In genomic region chr19:57314346-57315012, GRCm38 (mm10) we compare ENCODE assay signal across 8 mouse cellular contexts. TPM values are rescaled to one million over a fixed set of nuclear protein-coding genes. Genes with fewer than 3 reads are reported as not detected.
A peak's percentile ranks its signal among the peaks of the same experiment; 100 is the strongest.
DNase-seq lines count a peak whose midpoint lies in the region; ATAC-seq and TF ChIP-seq lines count a peak whose summit lies in the region.

Ablim1 (minus strand) TSS chr19:57314919.

- ATAC-seq in forebrain, embryonic 16.5 days, result peak; percentile 76
- ATAC-seq in liver, embryonic 13.5 days (ENCODE audit: low read depth), result peak; percentile 54

- 2% methylated on average over 49 of the region's 52 CpGs for WGBS in forebrain, embryonic 16.5 days
- WGBS in liver, embryonic 13.5 days (ENCODE audit: insufficient replicate concordance), result 2% methylated on average over 50 of the region's 52 CpGs

- H3K27me3 ChIP-seq in forebrain, embryonic 16.5 days (replicated peaks; ENCODE audit: control insufficient read depth, insufficient read depth, low read length), result no peaks in the 10 kb centered on the region
- H3K27me3 ChIP-seq in liver, embryonic 13.5 days, result peaks cover 34% of the 10 kb centered on the region
- H3K27me3 ChIP-seq in myocyte (ENCODE audit: control insufficient read depth, insufficient read depth, insufficient read length), result no peaks in the 10 kb centered on the region

- intact Hi-C loops in heart, postnatal 25 days (cut with DNase I), result loop anchor here (5.0 kb wide), 1 partner anchor 117 kb away; no protein-coding TSS in a partner anchor

- peak within 1 kb of the TSS; percentile 64 to 76 for H3K4me3 ChIP-seq in ES-E14 (ENCODE audit: insufficient read depth in 1 of 2, low read depth in 1 of 2, low read length in 2 of 2, poor library complexity in 1 of 2, severe bottlenecking in 1 of 2)
- peak within 1 kb of the TSS; percentile 88 for H3K4me3 ChIP-seq in brown adipose tissue, adult 24 weeks (ENCODE audit: insufficient read depth, low read depth, low read length)
- peak within 1 kb of the TSS; percentile 70 for H3K4me3 ChIP-seq in forebrain, embryonic 16.5 days (replicated peaks; ENCODE audit: low read length)
- peak within 1 kb of the TSS; percentile 55 for H3K4me3 ChIP-seq in liver, embryonic 13.5 days (replicated peaks)
- H3K4me3 ChIP-seq in myocyte, result no peak within 1 kb of the TSS

- H3K79me2 ChIP-seq in myocyte (ENCODE audit: control insufficient read depth, insufficient read depth), result no peaks in the 10 kb centered on the region

- H3K9ac ChIP-seq in ES-E14 (ENCODE audit: insufficient read depth, low read depth, low read length, poor library complexity, severe bottlenecking), result peak within 1 kb of the TSS; percentile 29
- peak within 1 kb of the TSS; percentile 91 for H3K9ac ChIP-seq in forebrain, embryonic 16.5 days (replicated peaks; ENCODE audit: low read depth, low read length)
- peak within 1 kb of the TSS; percentile 57 for H3K9ac ChIP-seq in liver, embryonic 13.5 days

- no peak for TF ChIP-seq POLR2A in myocyte (IDR thresholded peaks at IDR 0.05; ENCODE audit: insufficient read length, low read depth)

- H3K9me3 ChIP-seq in ES-E14 (ENCODE audit: control insufficient read depth, insufficient read depth, low read depth, low read length), result no peaks in the 10 kb centered on the region
- no peaks in the 10 kb centered on the region for H3K9me3 ChIP-seq in forebrain, embryonic 16.5 days (ENCODE audit: control insufficient read depth, low read length)
- H3K9me3 ChIP-seq in liver, embryonic 13.5 days (replicated peaks), result no peaks in the 10 kb centered on the region

- DNase-seq in ES-E14 (ENCODE audit: low read depth, low spot score), result no peak
- peak; percentile 43 for DNase-seq in heart, postnatal 25 days (ENCODE audit: low spot score)
- DNase-seq in kidney, postnatal 36 days, result peak; percentile 91 to 93
- no peak for DNase-seq in liver, embryonic 13.5 days
- DNase-seq in testis, postnatal 10 days (ENCODE audit: low spot score), result peak; percentile 72

- 0 out of 4 replicates have a peak, but pooled peaks cover 0 to 3% of the 10 kb centered on the region in 2 experiments for H3K4me1 ChIP-seq in ES-E14 (ENCODE audit: control insufficient read depth in 2 of 2, insufficient read depth in 2 of 2, low read length in 2 of 2, poor library complexity in 1 of 2)
- peaks cover 26% of the 10 kb centered on the region for H3K4me1 ChIP-seq in brown adipose tissue, adult 24 weeks (ENCODE audit: control insufficient read depth, insufficient read depth, insufficient read length, low read length)
- H3K4me1 ChIP-seq in forebrain, embryonic 16.5 days (replicated peaks; ENCODE audit: control insufficient read depth, insufficient read depth, low read length), result peaks cover 8% of the 10 kb centered on the region
- H3K4me1 ChIP-seq in liver, embryonic 13.5 days (replicated peaks), result peaks cover 13% of the 10 kb centered on the region

- no peak within 1 kb of the TSS for H3ac ChIP-seq in myocyte (ENCODE audit: control insufficient read depth, insufficient read length)

- no peak within 1 kb of the TSS for H3K27ac ChIP-seq in ES-E14 (ENCODE audit: insufficient read depth, low read depth, low read length, poor library complexity, severe bottlenecking)
- peak within 1 kb of the TSS; percentile 100 for H3K27ac ChIP-seq in brown adipose tissue, adult 24 weeks (replicated peaks; ENCODE audit: low read depth, low read length)
- H3K27ac ChIP-seq in forebrain, embryonic 16.5 days (ENCODE audit: low read length), result peak within 1 kb of the TSS; percentile 92
- H3K27ac ChIP-seq in liver, embryonic 13.5 days, result no peak within 1 kb of the TSS

- no peaks in the 10 kb centered on the region for H3K36me3 ChIP-seq in ES-E14 (ENCODE audit: control insufficient read depth, insufficient read depth, low read length, poor library complexity, severe bottlenecking)
- no peaks in the 10 kb centered on the region for H3K36me3 ChIP-seq in forebrain, embryonic 16.5 days (ENCODE audit: control insufficient read depth, insufficient read depth)
- H3K36me3 ChIP-seq in liver, embryonic 13.5 days, result no peaks in the 10 kb centered on the region
- H3K36me3 ChIP-seq in myocyte (ENCODE audit: control insufficient read depth, insufficient read depth), result no peaks in the 10 kb centered on the region

- H3K4me2 ChIP-seq in forebrain, embryonic 16.5 days (ENCODE audit: low read length), result peak within 1 kb of the TSS; percentile 97
- peak within 1 kb of the TSS; percentile 64 for H3K4me2 ChIP-seq in liver, embryonic 13.5 days
- H3K4me2 ChIP-seq in myocyte (ENCODE audit: low read depth), result peak within 1 kb of the TSS; percentile 62

- in situ Hi-C loops in ES-E14 (cut with MboI; ENCODE audit: low sequenced_read_pairs in 2 of 2, unreplicated experiment in 2 of 2), result no loop called here

TF ChIP-seq in ES-E14, 5 proteins besides CTCF, POLR2A, EP300 and RAD21:
- no peak for TF ChIP-seq ZNF384 (IDR thresholded peaks at IDR 0.05; ENCODE audit: low read depth, low read length)
- TF ChIP-seq ZC3H11A (IDR thresholded peaks at IDR 0.05; ENCODE audit: borderline replicate concordance, low read depth, low read length), result no peak
- no peak for TF ChIP-seq HCFC1 (IDR thresholded peaks at IDR 0.05; ENCODE audit: borderline replicate concordance, insufficient read depth, low read length)
- no peak for TF ChIP-seq MAFK (IDR thresholded peaks at IDR 0.05; ENCODE audit: insufficient read depth, low read depth, low read length)
- TF ChIP-seq CHD2 (IDR thresholded peaks at IDR 0.05; ENCODE audit: low read depth, low read length), result no peak

TF ChIP-seq in myocyte, 11 proteins besides CTCF, POLR2A, EP300 and RAD21:
- peak in 2 of 3 experiments; percentile 34 to 67 for TF ChIP-seq MYOG (IDR thresholded peaks at IDR 0.05; ENCODE audit: control insufficient read depth in 1 of 3, insufficient read depth in 1 of 3, insufficient read length in 2 of 3, low read depth in 2 of 3)
- no peak for TF ChIP-seq E2F4 (IDR thresholded peaks at IDR 0.05; ENCODE audit: insufficient read depth)
- peak in 1 of 3 experiments; percentile 77 for TF ChIP-seq MYOD1 (IDR thresholded peaks at IDR 0.05; ENCODE audit: control insufficient read depth in 1 of 3, insufficient read length in 2 of 3, low read depth in 2 of 3)
TF ChIP-seq in myocyte: peak in this region for 2.

RNA-seq across cellular contexts. Expression of gene Ablim1, which starts in this region (rescaled TPM):
- 5.4 and 6.3 TPM in 2 replicates for total RNA-seq in ES-E14 (2012; rRNA removed)
- 52.5 and 54.2 TPM in 2 replicates for polyA plus RNA-seq in brown adipose tissue, adult 24 weeks (2012; ENCODE audit: insufficient read depth, insufficient read length, missing spikeins)
- 47.1 and 48.5 TPM in 2 replicates for polyA plus RNA-seq in forebrain, embryonic 16.5 days (2015; fragmentation: Nextera tagmentation; extraction: Ambion mirVana)
- 100 to 1,000 TPM; 417 to 451 TPM for total RNA-seq in heart, postnatal 25 days (2021)
- 4.8 and 6.2 TPM in 2 replicates for polyA plus RNA-seq in liver, embryonic 13.5 days (2015; fragmentation: Nextera tagmentation; extraction: Ambion mirVana)
- polyA plus RNA-seq in myocyte (2012; fragmentation: generic; extraction: Trizol), result 29.9 TPM

Comparison
In these comparisons a context has a peak if more than half of its experiments do, and no peak if none do; other contexts are left out.
1. RNA of gene Ablim1 (total RNA-seq): 417 to 451 TPM in heart, postnatal 25 days; 5.4 to 6.3 TPM in ES-E14; every median in the first group is over 10 times any median in the second.
2. DNase-seq: peak in heart, postnatal 25 days (single experiment), kidney, postnatal 36 days (2 of 2) and testis, postnatal 10 days (single experiment); none in ES-E14 (single experiment) and liver, embryonic 13.5 days (single experiment).
3. H3K27ac ChIP-seq: peak in brown adipose tissue, adult 24 weeks (single experiment) and forebrain, embryonic 16.5 days (single experiment); none in ES-E14 (single experiment) and liver, embryonic 13.5 days (single experiment).
4. H3K9ac ChIP-seq: peak in every context shown above with its lines; median percentile 91 in forebrain, embryonic 16.5 days; 57 in liver, embryonic 13.5 days; 29 in ES-E14.
5. Peak in every context shown above with its lines, with median percentiles within 50 percentile points of each other: H3K4me2 ChIP-seq.